Mouse (Mus musculus): Measurements from ENCODE around the gene Ap3b1. TPM values are rescaled to one million over a fixed set of nuclear protein-coding genes. Genes with fewer than 3 reads are reported as not detected.

Gene Ap3b1
- polyA plus RNA-seq (2017; shearing (Covaris generic)), result 106 TPM

DNA sequence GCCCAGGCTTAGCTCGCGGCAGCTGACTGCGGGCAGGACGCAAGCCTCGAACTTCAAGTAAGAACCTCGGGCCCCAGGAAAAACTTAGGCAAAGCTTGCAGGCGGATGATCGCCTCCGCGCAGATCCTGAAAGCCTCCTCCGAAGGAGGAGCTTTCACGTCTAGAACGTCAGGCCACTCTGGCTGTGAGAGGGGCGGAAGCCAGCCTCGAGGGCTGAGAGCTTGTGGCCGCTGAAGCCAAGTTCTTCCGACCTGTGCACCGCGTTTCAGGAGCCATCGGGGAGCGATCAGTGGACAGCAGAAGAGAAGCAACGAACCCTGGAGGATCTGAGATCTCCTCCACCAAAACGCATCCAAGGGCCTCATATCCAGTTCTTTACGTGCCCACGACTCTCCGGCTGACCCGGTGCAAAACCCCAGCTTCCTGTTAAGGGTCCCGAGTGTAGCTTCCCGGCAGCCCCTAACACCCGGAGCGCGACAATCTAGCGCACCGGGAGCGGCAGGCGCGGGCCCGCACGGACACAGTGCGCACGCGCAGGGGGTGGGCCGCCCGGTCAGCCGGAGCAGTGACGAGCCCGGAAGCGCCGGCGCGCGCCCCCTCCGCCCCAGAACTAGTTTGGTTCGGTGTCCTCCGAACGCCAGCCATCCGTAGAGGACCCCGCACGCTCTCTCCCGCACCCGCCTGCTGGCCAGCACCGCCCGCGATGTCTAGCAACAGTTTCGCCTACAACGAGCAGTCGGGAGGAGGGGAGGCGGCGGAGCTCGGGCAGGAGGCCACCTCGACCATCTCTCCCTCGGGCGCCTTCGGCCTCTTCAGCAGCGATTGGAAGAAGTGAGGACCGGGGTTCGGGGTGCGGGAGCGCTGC, at the start of gene Ap3b1:
Ap3b1 (plus strand) TSS at position 560 of the 865 bp plus-strand sequence.

Other genes with a start within 250 kb of the Ap3b1 start
- 4.7 TPM for gene Scamp1, start 73.1 kb upstream of the Ap3b1 start, polyA plus RNA-seq (2017; shearing (Covaris generic))

Measured in activated CD4-positive, CD25-positive, alpha-beta regulatory T cell, adult 9 weeks (primary cell).